Mouse (Mus musculus): ENCODE measurements around the gene Cenpb.

The Cenpb gene

DNA sequence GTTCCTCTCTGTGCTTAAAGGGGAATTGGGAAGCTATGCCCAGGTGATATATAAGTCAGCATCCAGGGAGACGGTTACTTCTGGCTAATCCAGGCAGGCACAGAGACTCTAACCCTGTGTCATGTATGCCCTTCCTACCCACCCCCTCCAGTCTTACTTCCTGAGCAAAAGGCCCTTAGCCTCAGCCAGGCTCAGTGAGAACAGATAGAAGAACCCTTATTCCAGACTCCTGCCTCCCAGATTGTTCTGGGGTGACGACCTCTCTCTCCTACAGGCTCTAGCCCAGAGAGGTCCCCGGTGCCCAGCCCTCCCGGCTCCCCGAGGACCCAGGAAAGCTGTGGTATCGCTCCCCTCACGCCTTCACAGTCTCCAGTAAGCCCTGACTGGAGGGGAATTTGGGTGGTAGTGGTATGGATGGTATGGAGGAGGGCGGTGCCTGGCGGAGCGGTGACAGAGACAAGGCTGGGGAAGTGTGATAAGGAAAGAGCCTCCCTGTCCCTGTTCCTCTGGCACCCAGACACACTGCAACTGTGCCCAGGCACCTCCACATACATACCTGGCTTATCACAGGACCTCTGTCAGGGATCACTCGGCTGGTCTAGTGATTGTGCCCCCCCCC, 44.2 kb downstream of the Cenpb start:
- peak; percentile 3 for DNase-seq (ENCODE audit: low spot score)

DNA sequence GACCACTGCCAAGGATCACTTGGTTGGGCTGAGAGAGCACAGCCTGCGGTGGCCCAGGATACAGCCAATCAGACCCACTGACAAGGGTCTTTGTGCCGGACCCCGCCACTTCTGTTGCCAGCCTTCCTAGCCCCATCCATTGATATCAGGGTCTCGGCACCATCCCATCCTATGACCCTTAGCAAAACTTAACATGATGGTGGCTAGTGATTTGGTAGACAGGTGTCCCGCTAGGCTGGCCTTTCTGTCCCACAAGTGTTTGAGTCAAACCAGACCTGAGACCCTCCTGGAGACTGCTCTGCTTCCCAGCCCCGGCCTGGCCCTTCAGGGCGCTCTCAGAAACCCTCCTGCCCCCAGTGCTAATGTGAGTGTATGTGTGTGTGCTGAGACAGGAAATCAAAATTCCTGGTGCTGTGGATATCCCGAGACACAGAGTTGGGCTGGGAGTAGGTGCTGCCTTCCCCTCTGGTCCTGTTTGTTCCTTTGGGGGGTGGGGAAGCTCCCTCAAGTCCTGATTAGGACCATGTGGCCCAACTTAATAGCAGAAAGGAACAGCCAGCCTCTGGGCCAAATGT, 45.0 kb downstream of the Cenpb start:
- peak; percentile 2 for DNase-seq (ENCODE audit: low spot score)

DNA sequence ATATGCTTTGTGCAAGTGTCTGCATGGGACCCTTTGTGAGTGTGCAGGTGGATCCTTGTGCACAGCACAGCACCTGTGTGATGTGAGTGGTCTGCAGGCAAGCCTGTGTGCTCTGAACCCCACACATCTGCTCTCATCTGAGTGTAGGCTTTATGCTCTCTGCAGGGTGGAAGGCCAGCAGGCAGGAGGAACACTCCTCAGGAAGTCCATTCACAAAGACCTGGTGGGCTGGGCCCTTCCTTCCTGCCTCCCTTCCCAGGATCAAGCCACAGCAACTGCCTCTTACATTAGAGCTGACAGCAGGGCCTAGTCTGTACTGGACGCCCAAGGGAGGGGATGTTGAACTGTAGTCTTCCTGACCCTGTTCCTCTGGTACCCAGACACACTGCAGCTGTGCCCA, 45.5 kb downstream of the Cenpb start:
- DNase-seq (ENCODE audit: low spot score), result peak; percentile 3

DNA sequence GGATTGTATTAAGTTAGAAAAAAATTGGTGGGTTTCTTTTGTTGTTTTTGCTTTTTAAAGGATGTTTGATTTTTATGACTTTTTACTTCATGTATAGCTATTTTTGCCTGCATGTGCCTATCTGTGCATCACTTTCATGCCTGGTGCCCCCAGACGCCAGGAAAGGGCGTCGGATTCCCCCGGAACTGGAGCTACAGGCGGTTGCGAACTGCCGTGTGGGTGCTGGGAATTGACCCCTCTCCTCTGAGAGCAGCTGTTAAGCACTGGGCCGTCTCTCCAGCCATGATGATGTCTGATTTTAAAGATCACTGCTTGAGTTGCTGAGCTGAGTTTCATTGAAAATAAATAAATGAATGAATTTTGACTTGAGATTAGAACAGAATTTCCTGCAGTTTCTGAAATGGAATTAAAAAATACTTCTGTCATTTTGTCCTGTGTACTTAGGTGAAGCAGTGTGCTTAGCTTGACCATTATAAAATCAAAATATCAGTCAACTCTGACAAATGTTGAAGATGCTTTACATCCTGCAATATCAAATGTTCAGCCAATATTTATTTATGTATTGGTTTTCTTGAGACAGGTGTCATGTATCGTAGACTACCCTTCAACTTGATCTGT, 46.8 kb downstream of the Cenpb start, which contains the start of gene Gm11037:
Gene Gm11037, plus strand, starts transcription at position 568 of the 618 bp plus-strand sequence.
- peak; percentile 2 for DNase-seq (ENCODE audit: low spot score)

DNA sequence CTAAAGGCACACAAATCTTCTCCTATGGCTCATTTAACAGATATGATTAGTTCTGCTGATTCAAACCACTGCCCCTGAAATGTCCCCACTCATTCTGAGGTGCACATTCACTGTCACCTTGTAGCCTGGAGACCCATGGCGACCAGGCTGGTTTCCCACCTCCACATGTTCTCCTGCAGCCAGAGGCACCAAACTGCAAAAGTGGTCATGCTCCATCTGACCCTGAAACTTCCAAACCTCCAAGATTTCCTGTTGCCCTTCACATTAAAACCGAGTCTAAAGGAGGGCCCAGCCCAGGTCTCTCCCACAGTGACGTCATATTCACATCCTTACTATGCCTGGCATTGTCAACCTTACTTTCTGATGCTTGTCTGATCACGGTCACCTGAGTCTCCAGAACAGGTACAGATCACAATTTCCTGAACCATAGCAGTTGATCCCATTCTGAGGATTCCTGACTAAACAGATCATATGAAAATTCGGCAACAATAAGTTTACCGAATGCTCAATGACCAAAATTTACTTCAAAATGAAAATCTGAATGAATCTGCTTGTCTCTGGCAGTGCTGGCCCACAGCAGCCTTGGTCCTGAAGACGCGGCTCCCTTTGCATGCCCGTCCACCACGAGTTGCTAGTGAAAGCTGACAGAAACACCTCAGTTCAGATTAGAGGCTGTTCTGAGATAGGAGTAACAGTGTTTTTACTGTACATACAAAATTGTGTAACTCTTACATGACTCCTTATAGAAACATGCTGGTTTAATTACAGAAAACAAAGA, 47.6 kb downstream of the Cenpb start:
- peak; percentile 2 for DNase-seq (ENCODE audit: low spot score)

DNA sequence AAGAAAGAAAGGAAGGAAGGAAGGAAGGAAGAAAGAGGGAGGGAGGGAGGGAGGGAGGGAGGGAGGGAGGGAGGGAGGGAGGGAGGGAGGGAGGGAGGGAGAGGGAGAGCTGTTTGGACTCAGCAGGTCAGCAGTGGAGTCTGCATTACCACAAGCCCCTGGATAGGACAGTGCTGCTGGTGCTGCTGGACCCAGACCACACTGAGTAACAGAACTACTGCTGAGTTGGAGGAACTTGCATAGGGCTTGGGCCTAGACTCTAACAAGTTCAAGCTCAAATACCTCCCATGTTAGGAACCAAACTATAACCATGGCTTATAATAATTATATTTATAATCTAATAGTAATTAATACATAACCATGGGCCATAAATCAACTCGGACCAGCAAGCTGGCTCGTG, 49.0 kb downstream of the Cenpb start:
- peak; percentile 3 for DNase-seq (ENCODE audit: low spot score)

DNA sequence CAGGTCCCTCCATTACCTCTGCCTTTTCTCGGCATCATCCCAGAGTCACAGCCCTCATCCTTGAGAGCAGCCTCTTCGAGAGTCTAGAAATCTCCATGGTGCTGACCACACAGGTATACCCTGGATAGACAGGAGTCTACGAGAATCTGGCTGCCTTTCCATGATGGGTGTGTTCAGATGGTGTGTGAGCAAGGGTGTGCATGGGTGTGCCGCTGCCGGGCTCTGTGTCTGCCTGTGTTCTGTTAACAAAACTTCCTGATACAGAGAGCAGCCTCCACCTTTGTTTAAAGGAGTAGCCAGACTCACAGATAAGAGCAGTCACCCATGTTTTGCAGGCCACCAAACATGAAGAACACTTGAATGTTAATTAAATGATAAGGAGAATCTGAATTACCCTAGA, 50.0 kb downstream of the Cenpb start:
- DNase-seq (ENCODE audit: low spot score), result peak; percentile 2

DNA sequence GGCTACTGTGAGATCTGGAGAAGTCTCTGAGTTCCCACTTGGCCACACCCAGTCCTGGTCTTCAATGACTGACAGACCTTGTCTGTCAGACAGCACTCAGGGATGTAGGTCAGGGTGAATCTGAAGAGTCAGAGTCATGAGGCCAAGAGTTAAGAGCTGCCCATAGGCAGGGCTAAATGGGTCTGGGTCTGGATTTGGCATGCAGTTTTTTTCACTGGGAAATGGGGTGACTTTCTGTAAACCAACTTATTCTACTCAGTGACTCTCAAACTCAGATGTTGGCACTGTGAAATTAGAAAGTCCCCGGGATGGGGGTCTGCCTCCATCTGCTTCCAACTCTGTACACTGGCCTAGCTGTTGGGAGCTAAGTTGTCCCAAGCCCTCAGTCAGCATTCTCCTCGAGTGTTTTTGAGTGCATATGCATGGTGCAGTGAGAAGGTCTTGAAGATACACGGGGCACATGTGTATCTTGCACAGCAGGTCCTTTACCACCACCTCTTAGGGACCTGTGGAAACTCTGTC, 51.2 kb downstream of the Cenpb start:
- no peak for DNase-seq (ENCODE audit: low spot score)

DNA sequence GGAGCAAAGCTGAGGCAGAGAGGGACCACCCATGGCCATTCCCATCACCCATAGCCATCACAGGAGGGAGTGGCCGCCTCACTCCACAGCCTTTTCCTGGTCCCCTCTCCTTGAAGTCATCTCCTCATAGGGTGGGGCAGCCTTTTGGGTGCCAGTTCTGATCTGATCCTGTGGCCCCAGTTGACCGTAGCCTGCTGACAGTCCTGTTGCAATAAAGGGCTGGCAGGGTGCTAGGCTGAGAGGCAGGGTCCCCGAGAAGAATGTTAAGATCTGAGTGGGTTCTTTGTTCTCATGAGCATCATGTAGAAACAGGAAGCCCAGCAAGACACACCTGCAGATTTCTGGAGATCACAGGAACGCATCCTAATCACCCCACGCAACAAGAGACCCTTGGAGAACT, 51.7 kb downstream of the Cenpb start:
- peak; percentile 4 for DNase-seq (ENCODE audit: low spot score)

DNA sequence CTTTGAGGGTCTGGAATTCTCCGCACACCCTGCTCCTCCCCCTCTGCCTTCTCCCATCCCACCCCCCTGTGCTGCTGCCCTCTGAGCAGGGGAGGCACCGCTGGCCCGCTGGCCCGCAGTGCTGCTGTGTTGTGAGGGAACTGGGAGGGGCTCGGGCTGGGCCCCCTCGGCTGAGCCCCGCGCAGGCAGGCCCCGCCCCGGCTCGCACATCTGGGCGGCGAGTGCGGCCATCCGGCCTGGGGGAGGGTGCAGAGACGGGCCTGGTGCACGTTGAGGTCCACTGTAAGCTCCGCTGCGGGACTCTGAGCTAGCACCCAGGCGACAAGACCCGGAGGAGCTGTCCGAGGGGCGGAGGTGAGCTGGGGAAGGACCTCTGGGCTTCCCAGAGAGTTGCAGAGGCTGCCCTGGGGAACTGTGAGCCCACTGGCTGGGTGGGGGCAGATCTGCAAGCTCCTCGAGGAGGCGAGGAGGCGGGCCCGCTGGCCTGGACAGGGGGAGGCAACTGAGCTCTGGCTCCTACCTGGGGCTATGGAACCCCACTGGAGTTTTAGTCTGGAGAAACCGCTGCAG, 52.6 kb downstream of the Cenpb start, which contains the start of gene Hspa12b:
Gene Hspa12b, plus strand, starts transcription at position 120 of the 570 bp plus-strand sequence.
- no peak for DNase-seq (ENCODE audit: low spot score)

DNA sequence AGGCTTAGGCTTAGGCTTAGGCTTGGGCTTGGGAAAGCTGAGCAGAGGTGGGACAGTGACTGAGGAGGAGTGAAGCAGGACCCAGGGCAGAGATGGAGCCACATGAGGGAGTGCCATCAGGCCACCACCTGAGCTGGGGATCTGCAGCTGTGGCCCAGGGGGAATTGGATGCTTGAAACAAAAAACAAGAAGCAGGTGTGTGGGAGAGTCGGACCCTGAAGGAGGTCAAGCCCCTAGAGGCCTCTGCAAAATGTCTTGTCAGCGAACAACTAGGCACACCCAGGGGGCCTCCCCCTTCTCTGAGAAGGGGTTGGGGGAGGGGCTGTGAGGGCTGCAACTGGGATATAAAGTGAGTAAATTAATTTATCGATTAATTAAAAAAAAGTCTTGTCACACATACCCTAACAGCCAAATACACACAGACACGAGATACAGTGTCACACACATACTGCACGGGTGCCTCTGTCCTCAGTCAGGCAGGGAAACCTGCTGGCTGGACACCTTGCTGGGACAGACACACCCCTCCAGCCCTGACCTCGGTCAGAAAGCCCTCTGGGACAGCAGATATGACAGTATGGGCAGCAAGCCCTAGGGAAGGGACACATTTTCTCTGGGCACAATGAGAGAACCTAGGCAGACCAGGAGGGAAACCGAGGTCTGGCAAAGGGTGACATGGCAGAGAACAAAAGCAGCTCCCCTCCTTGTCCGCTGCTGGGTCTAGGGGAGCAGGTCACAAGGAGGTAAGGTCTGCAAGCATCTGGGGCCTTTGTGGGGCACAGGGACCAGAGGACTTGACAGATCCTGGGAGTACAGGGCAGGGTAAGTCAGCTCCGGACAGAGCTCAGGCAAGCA, 53.7 kb downstream of the Cenpb start:
- no peak for DNase-seq (ENCODE audit: low spot score)
